Mouse (Mus musculus) c-Kit-positive CD71-negative TER-119-negative erythroid progenitor cells, embryonic 14.5 days (primary cell): Measurements from ENCODE around the gene Neurl1b.

Source experiments
- DNase-seq: peaks from one replicate; pipeline ENCODE4 v3.0.0-alpha.2; 2013; ENCODE audit warnings: low read depth

Gene Neurl1b

DNA sequence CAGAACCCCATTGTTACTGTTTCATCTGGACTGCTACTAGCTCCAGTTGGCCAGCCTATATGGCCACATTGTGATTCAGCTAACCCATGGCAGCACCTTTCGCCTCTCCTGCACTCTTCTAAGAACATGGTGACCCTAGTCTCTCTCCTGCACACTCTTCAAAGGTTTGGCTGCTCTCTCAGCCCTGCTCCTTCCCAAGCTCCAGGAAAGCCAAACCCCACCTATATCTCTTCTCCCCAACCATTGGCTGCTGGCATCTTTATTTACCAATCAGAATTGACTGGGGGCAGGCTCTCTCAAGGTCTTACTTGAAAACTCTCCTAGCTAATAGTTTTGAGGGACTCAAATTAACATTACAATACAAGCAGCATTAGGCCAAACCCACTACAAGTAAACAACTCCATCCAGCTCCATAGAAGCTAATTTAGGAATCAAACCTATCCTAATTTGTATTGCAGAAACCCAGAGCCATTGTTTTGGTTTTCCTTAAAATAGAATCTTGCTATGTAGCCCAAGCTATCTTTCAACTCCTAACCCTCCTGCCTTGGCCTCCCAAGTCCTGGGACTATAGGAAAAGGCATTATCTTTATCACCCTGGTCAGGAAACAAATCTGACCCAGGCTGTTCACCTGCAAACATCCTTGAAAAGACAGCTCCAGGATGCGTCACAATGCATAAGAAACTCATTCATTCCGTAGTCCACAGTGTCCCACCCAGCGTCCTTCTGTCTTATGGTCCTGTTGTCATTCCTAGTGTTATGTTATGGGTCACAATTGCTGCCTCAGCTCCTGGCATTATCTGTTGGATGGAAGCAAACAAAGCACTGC lies 80.2 kb downstream of the Neurl1b start:
- DNase-seq, result no peak
